In genomic region chr4:100728896-100729479, GRCm38 (mm10) we compare ENCODE assay signal across 8 mouse cellular contexts. TPM values are rescaled to one million over a fixed set of nuclear protein-coding genes. Genes with fewer than 3 reads are reported as not detected.
A peak's percentile ranks its signal among the peaks of the same experiment; 100 is the strongest.
DNase-seq lines count a peak whose midpoint lies in the region; ATAC-seq and TF ChIP-seq lines count a peak whose summit lies in the region.

No protein-coding gene starts in this region.

- H3K9me3 ChIP-seq in forebrain, postnatal 0 days (ENCODE audit: low read length): no peaks in the 10 kb centered on the region
- H3K9me3 ChIP-seq in forebrain, embryonic 11.5 days (ENCODE audit: control insufficient read depth, low read length): no peaks in the 10 kb centered on the region
- no peaks in the 10 kb centered on the region for H3K9me3 ChIP-seq in liver, embryonic 12.5 days (replicated peaks)

- no peak for ATAC-seq in forebrain, postnatal 0 days
- no peak for ATAC-seq in forebrain, embryonic 11.5 days (replicated peaks; ENCODE audit: low FRiP score)
- ATAC-seq in liver, embryonic 12.5 days: no peak

- H3K4me1 ChIP-seq in forebrain, postnatal 0 days (ENCODE audit: insufficient read depth): no peaks in the 10 kb centered on the region
- H3K4me1 ChIP-seq in forebrain, embryonic 11.5 days (replicated peaks; ENCODE audit: control insufficient read depth, insufficient read depth, low read length): no peaks in the 10 kb centered on the region
- H3K4me1 ChIP-seq in liver, adult 2 months (ENCODE audit: control insufficient read depth, insufficient read depth, low read length): no peaks in the 10 kb centered on the region
- H3K4me1 ChIP-seq in liver, embryonic 12.5 days: no peaks in the 10 kb centered on the region

- no peak overlapping the region for H3K27ac ChIP-seq in forebrain, postnatal 0 days (ENCODE audit: low read depth, low read length)
- no peak overlapping the region for H3K27ac ChIP-seq in forebrain, embryonic 11.5 days (ENCODE audit: low read depth, low read length)
- no peak overlapping the region for H3K27ac ChIP-seq in liver, adult 2 months (replicated peaks; ENCODE audit: insufficient read depth, low read depth, low read length)
- H3K27ac ChIP-seq in liver, embryonic 12.5 days: no peak overlapping the region

- no peaks in the 10 kb centered on the region for H3K36me3 ChIP-seq in forebrain, postnatal 0 days (ENCODE audit: insufficient read depth)
- no peaks in the 10 kb centered on the region for H3K36me3 ChIP-seq in forebrain, embryonic 11.5 days (ENCODE audit: control insufficient read depth, insufficient read depth, low read length)
- no peaks in the 10 kb centered on the region for H3K36me3 ChIP-seq in liver, adult 2 months (ENCODE audit: control insufficient read depth, insufficient read depth, low read length)
- H3K36me3 ChIP-seq in liver, embryonic 12.5 days: no peaks in the 10 kb centered on the region

- no peaks in the 10 kb centered on the region for H3K27me3 ChIP-seq in forebrain, postnatal 0 days (ENCODE audit: insufficient read depth, low read length)
- H3K27me3 ChIP-seq in forebrain, embryonic 11.5 days (ENCODE audit: control insufficient read depth, insufficient read depth, low read length): no peaks in the 10 kb centered on the region; the same call in 1 of the 2 replicates
- no peaks in the 10 kb centered on the region for H3K27me3 ChIP-seq in liver, adult 2 months (ENCODE audit: control insufficient read depth, insufficient read depth, low read length)
- H3K27me3 ChIP-seq in liver, embryonic 12.5 days (replicated peaks): no peaks in the 10 kb centered on the region

- no peak overlapping the region for H3K4me3 ChIP-seq in forebrain, postnatal 0 days (ENCODE audit: low read depth, low read length)
- no peak overlapping the region for H3K4me3 ChIP-seq in forebrain, embryonic 11.5 days (ENCODE audit: low read depth, low read length)
- no peak overlapping the region for H3K4me3 ChIP-seq in liver, adult 2 months (ENCODE audit: insufficient read depth, low read depth, low read length)
- no peak overlapping the region for H3K4me3 ChIP-seq in liver, embryonic 12.5 days

- no peak overlapping the region for H3K9ac ChIP-seq in forebrain, postnatal 0 days
- no peak overlapping the region for H3K9ac ChIP-seq in forebrain, embryonic 11.5 days (ENCODE audit: low read length)
- H3K9ac ChIP-seq in liver, adult 2 months (ENCODE audit: low read depth, low read length): no peak overlapping the region
- no peak overlapping the region for H3K9ac ChIP-seq in liver, embryonic 12.5 days

- peak; percentile 55 for TF ChIP-seq CTCF in forebrain, postnatal 0 days (IDR thresholded peaks at IDR 0.05; ENCODE audit: low read depth)
- no peak for TF ChIP-seq CTCF in liver, adult 2 months (IDR thresholded peaks at IDR 0.05; ENCODE audit: low read depth, low read length)

- WGBS in forebrain, postnatal 0 days: 85% methylated on average over 5 of the region's 5 CpGs
- WGBS in forebrain, embryonic 11.5 days: 86% methylated on average over 5 of the region's 5 CpGs
- WGBS in liver, adult 2 months: 49% methylated on average over 5 of the region's 5 CpGs
- WGBS in liver, embryonic 12.5 days (ENCODE audit: insufficient replicate concordance): 65% methylated on average over 5 of the region's 5 CpGs

- H3K79me2 ChIP-seq in liver, adult 2 months (ENCODE audit: control insufficient read depth, insufficient read depth, low read length): no peaks in the 10 kb centered on the region

- H3K4me2 ChIP-seq in forebrain, postnatal 0 days (ENCODE audit: low read depth): no peak overlapping the region
- H3K4me2 ChIP-seq in forebrain, embryonic 11.5 days (ENCODE audit: low read depth, low read length, severe bottlenecking): no peak overlapping the region
- no peak overlapping the region for H3K4me2 ChIP-seq in liver, embryonic 12.5 days

- TF ChIP-seq POLR2A in liver, adult 2 months (IDR thresholded peaks at IDR 0.05; ENCODE audit: extremely low read depth, insufficient read depth, low read length): no peak

- DNase-seq in forebrain, postnatal 0 days: peak; percentile 28
- DNase-seq in forebrain, embryonic 11.5 days (ENCODE audit: low spot score): no peak
- DNase-seq in liver, adult 2 months (ENCODE audit: extremely low read depth, low read depth, low spot score): peak; percentile 14
- peak; percentile 70 for DNase-seq in embryo, embryonic 10.5 days (ENCODE audit: low spot score)
- DNase-seq in lung, postnatal 10 days: peak; percentile 48
- DNase-seq in right cerebral cortex, postnatal 25 days: no peak
- no peak for DNase-seq in adipocyte (ENCODE audit: low spot score)

RNA-seq across cellular contexts. Expression of gene Cachd1, which starts 47.5 kb away (rescaled TPM):
- total RNA-seq in forebrain, postnatal 0 days (2014; rRNA removed): 12.2 and 16.9 TPM in 2 replicates
- 7.6 and 12.9 TPM in 2 replicates for polyA plus RNA-seq in forebrain, postnatal 0 days (2015; fragmentation: Nextera tagmentation; extraction: Ambion mirVana)
- polyA plus RNA-seq in forebrain, embryonic 11.5 days (2014; fragmentation: Nextera tagmentation; extraction: Ambion mirVana): 45.3 and 50.2 TPM in 2 replicates
- 0.46 and 0.67 TPM in 2 replicates for total RNA-seq in liver, adult 2 months (2014; rRNA removed)
- polyA plus RNA-seq in liver, adult 2 months (2012; rRNA removed): 1.1 and 2.3 TPM in 2 replicates
- polyA plus RNA-seq in liver, embryonic 12.5 days (2016; fragmentation: Nextera tagmentation; extraction: Ambion mirVana): 6.1 and 7.4 TPM in 2 replicates

Comparison
In these comparisons a context has a peak if more than half of its experiments do, and no peak if none do; other contexts are left out.
1. DNase-seq: peak in forebrain, postnatal 0 days (single experiment), liver, adult 2 months (single experiment), embryo, embryonic 10.5 days (single experiment) and lung, postnatal 10 days (single experiment); none in forebrain, embryonic 11.5 days (single experiment), right cerebral cortex, postnatal 25 days (single experiment) and adipocyte (single experiment).